8 mouse cellular contexts compared by ENCODE assay signal in genomic region chr7:141443828-141444237, GRCm38 (mm10). TPM values are rescaled to one million over a fixed set of nuclear protein-coding genes. Genes with fewer than 3 reads are reported as not detected.
A peak's percentile ranks its signal among the peaks of the same experiment; 100 is the strongest.
DNase-seq lines count a peak whose midpoint lies in the region; TF ChIP-seq lines count a peak whose summit lies in the region.

TSS of gene Pidd1 (minus strand) at chr7:141444025.

- no peak for DNase-seq in testis, postnatal 14 days (ENCODE audit: low spot score)
- peak; percentile 47 for DNase-seq in cerebellum, adult 9-11 months
- DNase-seq in gastrocnemius, postnatal 4 days (ENCODE audit: low spot score in 2 of 2) = peak; percentile 35 to 69
- peak; percentile 80 for DNase-seq in kidney, adult 2 months
- peak; percentile 82 for DNase-seq in lung, postnatal 10 days
- peak; percentile 51 to 53 for DNase-seq in spleen, postnatal 14 days (ENCODE audit: low spot score in 2 of 2)
- no peak for DNase-seq in right cerebral cortex, postnatal 36 days (ENCODE audit: low spot score in 2 of 2)

- H3K36me3 ChIP-seq in testis, adult 2 months (ENCODE audit: control insufficient read depth, insufficient read depth, low read length) = no peaks in the 10 kb centered on the region
- H3K36me3 ChIP-seq in kidney, adult 2 months (ENCODE audit: control insufficient read depth, insufficient read depth, low read length) = peaks cover 2% of the 10 kb centered on the region; the same call in 1 of the 2 replicates

- WGBS in kidney, adult 2 months = under 1% methylated on average over 25 of the region's 25 CpGs

- H3K27me3 ChIP-seq in testis, adult 2 months (ENCODE audit: control insufficient read depth, insufficient read depth, low read length) = no peaks in the 10 kb centered on the region
- no peaks in the 10 kb centered on the region for H3K27me3 ChIP-seq in kidney, adult 2 months (replicated peaks; ENCODE audit: control insufficient read depth, insufficient read depth, low read length)

- H3K4me3 ChIP-seq in testis, adult 2 months (ENCODE audit: control insufficient read depth, low read depth, low read length) = peak within 1 kb of the TSS; percentile 44
- H3K4me3 ChIP-seq in kidney, adult 2 months (ENCODE audit: insufficient read depth, low read depth, low read length) = peak within 1 kb of the TSS; percentile 52

- no peak for TF ChIP-seq CTCF in testis, adult 2 months (IDR thresholded peaks at IDR 0.05; ENCODE audit: control insufficient read depth, insufficient read depth, insufficient replicate concordance, low read depth, low read length)
- no peak for TF ChIP-seq CTCF in kidney, adult 2 months (conservative IDR thresholded peaks at IDR 0.05; ENCODE audit: insufficient read depth, insufficient read length, low read depth, low read length)

- no peak for TF ChIP-seq POLR2A in testis, adult 2 months (IDR thresholded peaks at IDR 0.05; ENCODE audit: control insufficient read depth, low read depth, low read length)
- no peak for TF ChIP-seq POLR2A in kidney, adult 2 months (IDR thresholded peaks at IDR 0.05; ENCODE audit: low read depth, low read length)

- H3K27ac ChIP-seq in testis, adult 2 months (ENCODE audit: control insufficient read depth, insufficient read depth, low read depth, low read length) = no peak within 1 kb of the TSS
- H3K27ac ChIP-seq in kidney, adult 2 months (ENCODE audit: insufficient read depth, low read depth, low read length) = 0 out of 2 replicates have a peak within 1 kb of the TSS, but pooled peaks have one; percentile 41

- peaks cover 12% of the 10 kb centered on the region for H3K4me1 ChIP-seq in testis, adult 2 months (ENCODE audit: control insufficient read depth, insufficient read depth, low read length)
- H3K4me1 ChIP-seq in kidney, adult 2 months (ENCODE audit: control insufficient read depth, insufficient read depth, low read length) = peaks cover 15% of the 10 kb centered on the region

RNA-seq across cellular contexts. Expression of gene Pidd1, which starts in this region (rescaled TPM):
- polyA plus RNA-seq in testis, adult 2 months (2012; rRNA removed) = 5.5 and 5.6 TPM in 2 replicates
- 1 to 10 TPM; 4.0 to 4.5 TPM for total RNA-seq in gastrocnemius, postnatal 4 days (2021)
- polyA plus RNA-seq in kidney, adult 2 months (2012; rRNA removed) = 4.5 and 5.2 TPM in 2 replicates

Comparison
In these comparisons a context has a peak if more than half of its experiments do, and no peak if none do; other contexts are left out.
1. DNase-seq: peak in cerebellum, adult 9-11 months (single experiment), gastrocnemius, postnatal 4 days (2 of 2), kidney, adult 2 months (single experiment), lung, postnatal 10 days (single experiment) and spleen, postnatal 14 days (2 of 2); none in testis, postnatal 14 days (single experiment) and right cerebral cortex, postnatal 36 days (0 of 2).